Mouse (Mus musculus): ENCODE measurements around the gene 1700007K13Rik. TPM values are rescaled to one million over a fixed set of nuclear protein-coding genes. Genes with fewer than 3 reads are reported as not detected.

Gene 1700007K13Rik
- not detected in 2 replicates for polyA plus RNA-seq (2012; rRNA removed)

DNA sequence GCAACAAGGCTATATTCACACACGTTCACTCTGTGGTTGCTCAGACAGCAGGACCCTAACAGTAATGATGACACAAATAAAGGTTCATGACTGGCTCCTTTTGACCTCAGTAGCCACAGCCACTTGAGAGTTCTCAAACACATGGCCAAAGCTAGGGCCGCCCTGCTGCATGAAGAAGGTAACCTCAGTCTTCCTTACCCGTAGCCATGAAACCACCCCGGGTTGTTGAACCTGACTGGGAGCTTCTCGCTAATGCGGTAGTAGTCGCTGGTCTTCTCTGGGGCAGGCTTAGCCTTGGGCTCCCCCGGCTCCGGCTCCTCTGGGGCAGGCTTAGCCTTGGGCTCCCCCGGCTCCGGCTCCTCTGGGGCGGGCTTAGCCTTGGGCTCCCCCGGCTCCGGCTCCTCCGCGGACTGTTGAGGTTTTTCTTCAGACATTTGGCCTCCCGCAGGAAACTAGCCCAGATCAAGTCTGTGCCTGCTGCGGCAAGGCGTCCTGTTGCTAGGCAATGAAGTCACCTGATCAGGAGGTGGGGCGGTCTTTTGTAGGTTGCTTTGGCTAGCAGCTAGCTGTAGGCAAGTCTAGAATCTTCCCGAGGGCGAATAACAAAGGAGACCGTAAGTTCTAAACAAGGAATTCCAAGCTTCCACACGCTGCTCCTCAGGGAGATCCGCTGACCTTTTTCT, at the start of gene 1700007K13Rik:
TSS of gene 1700007K13Rik (minus strand) at position 497 of the 683 bp plus-strand sequence.

DNA sequence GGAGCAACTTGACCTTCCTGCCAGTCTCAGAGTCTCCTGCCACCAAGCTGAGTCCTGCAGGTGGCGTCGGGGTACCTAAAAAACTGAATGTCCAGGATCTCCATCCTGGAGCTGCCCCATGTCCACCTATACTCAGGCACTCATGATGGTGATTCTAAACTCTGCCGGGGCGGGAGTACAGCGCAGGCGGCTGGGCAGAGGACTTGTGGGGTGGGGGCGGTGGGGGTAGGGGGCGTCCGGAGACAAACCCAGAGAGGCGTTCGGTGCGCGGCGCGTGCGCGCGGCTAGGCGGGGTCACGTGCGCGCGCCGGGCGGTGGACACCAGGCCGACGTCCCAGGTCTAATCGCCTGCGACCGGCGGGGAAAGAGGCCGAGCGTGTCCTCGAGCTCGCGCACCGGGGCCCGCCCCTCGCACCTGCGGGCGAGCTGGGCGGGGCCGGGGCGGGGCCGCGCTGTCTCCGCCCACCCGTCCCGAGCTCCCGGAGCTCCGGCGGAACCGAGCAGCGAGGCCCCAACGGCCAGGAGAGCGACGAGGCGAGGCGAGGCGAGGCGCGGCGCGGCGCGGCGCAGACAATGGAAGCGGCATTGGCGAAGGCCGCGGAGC, 46.8 kb upstream of the 1700007K13Rik start, which contains the start of gene Ralgds:
TSS of gene Ralgds (plus strand) at position 328 of the 604 bp plus-strand sequence.

GRCm38 (mm10) chr2:28505795-28506194, 39.7 kb upstream of the 1700007K13Rik start, which contains the start of gene Gm10134:
Gene Gm10134 (plus strand): TSS chr2:28506095.

GRCm38 (mm10) chr2:28496671-28497070, 30.5 kb upstream of the 1700007K13Rik start, which contains the start of gene Gbgt1:
Gene Gbgt1 (plus strand): TSS chr2:28496891.

GRCm38 (mm10) chr2:28467860-28468485, 1.8 kb upstream of the 1700007K13Rik start, which contains the start of gene Mrps2:
Gene Mrps2 (plus strand): TSS chr2:28468066.

DNA sequence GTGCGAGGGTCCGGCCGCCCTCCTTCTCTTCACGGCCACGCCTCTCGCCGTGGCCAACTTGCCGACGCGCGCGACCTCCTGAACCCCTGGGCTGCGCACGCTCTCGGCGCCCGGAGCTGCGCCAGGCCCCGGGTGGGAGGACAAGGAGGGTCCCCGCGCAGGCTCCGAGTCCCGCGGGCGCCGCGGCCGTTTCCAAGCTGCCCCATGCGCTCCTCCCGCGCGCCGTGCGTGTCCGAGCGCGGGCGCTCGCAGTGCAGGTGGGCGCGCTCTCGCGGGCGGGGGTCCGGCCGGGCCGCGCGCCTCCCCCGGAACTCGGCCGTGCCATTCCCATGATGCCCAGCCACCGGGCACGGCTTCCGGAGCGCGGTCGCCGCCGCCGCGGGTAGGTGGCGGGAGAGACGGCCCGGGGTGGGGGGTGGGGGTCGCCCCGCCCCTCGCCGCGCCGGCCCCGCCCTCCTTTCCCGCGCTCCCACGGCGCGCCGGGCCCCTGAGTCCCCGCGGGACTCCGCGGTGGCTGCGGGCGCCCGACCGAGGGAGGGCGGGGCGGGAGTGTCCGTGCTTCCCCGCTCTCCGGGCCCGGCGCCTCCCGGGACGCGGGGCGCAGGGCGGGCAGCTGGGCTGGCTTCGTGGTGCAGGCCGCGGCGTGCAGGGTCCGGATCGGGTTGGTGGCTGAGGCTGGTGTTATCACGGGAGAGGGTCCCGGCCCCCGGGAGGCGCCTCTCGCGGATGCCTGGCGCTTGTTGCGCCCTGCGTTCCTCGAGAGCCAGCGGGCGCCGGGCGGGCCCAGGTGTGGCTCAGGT, 19.4 kb downstream of the 1700007K13Rik start, which contains the start of gene Ppp1r26:
TSS of gene Ppp1r26 (plus strand) at position 286 of the 800 bp plus-strand sequence.

Other genes starting within 250 kb of the 1700007K13Rik start
- gene Ppp1r26, start 19.5 kb downstream of the 1700007K13Rik start, polyA plus RNA-seq (2012; rRNA removed), result 0.13 and 0.16 TPM in 2 replicates
- gene Mrps2, start 1.7 kb upstream of the 1700007K13Rik start, polyA plus RNA-seq (2012; rRNA removed), result 18.3 and 21.0 TPM in 2 replicates
- 0.27 and 0.44 TPM in 2 replicates for gene Gbgt1, start 30.6 kb upstream of the 1700007K13Rik start, polyA plus RNA-seq (2012; rRNA removed)
- 0.12 TPM in 1 of 2 replicates, not detected in the other for gene Gm10134, start 39.8 kb upstream of the 1700007K13Rik start, polyA plus RNA-seq (2012; rRNA removed)
- 1.9 and 2.4 TPM in 2 replicates for gene Ralgds, start 46.8 kb upstream of the 1700007K13Rik start, polyA plus RNA-seq (2012; rRNA removed)
- gene Cel, start 97.1 kb upstream of the 1700007K13Rik start, polyA plus RNA-seq (2012; rRNA removed), result 0.05 TPM in 1 of 2 replicates, not detected in the other
- 12.1 and 12.9 TPM in 2 replicates for gene Gtf3c5, start 117.4 kb upstream of the 1700007K13Rik start, polyA plus RNA-seq (2012; rRNA removed)
- 58.0 and 70.1 TPM in 2 replicates for gene Gfi1b, start 155.7 kb upstream of the 1700007K13Rik start, polyA plus RNA-seq (2012; rRNA removed)
- gene Tsc1, start 174.9 kb upstream of the 1700007K13Rik start, polyA plus RNA-seq (2012; rRNA removed), result 5.0 and 5.8 TPM in 2 replicates
- gene Spaca9, start 233.4 kb upstream of the 1700007K13Rik start, polyA plus RNA-seq (2012; rRNA removed), result 1.3 and 1.6 TPM in 2 replicates
- gene Ak8, start 233.8 kb upstream of the 1700007K13Rik start, polyA plus RNA-seq (2012; rRNA removed), result 0.11 and 0.17 TPM in 2 replicates